Mouse (Mus musculus): Measurements from ENCODE around the gene Ptgdr2. TPM values are rescaled to one million over a fixed set of nuclear protein-coding genes. Genes with fewer than 3 reads are reported as not detected.

Ptgdr2 gene
- polyA plus RNA-seq, 1 experiment from 2014 or later, result not detected

DNA sequence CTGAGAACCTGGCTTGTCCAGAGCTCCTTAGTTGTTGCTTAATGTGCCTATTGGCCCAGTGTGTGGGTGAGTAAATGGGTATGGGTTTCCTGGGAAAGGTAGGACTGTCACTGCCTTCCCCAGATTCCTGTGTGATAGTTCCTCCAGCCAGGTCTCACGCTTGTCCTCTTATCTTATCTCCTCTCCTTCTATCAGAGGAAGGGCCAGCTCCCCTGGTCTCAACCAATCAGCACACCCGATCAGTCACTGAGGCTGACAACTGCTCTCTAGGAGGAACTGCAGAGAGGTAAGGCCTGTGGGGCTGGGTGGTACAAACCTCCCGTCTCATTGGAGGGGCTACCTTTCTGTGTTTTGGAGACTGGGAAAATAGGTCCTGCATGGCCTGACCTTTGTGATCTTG, 1.8 kb downstream of the Ptgdr2 start:
- no peak overlapping the region for H3K27ac ChIP-seq (ENCODE audit: low read depth, low read length)
- H3K9ac ChIP-seq (ENCODE audit: low read depth, low read length), result no peak overlapping the region
- no peak overlapping the region for H3K4me3 ChIP-seq (ENCODE audit: low read depth, low read length)
- TF ChIP-seq CTCF (IDR thresholded peaks at IDR 0.05; ENCODE audit: low read depth), result no peak
- ATAC-seq, result no peak
- H3K4me1 ChIP-seq (replicated peaks; ENCODE audit: control insufficient read depth, insufficient read depth, low read length), result no peaks in the 10 kb centered on the region; the same call in 1 of the 2 replicates
- no peak overlapping the region for H3K4me2 ChIP-seq (replicated peaks; ENCODE audit: low read depth)
- H3K9me3 ChIP-seq (ENCODE audit: control insufficient read depth), result no peaks in the 10 kb centered on the region
- 25% methylated on average over 3 of the region's 3 CpGs for WGBS
- H3K27me3 ChIP-seq (replicated peaks; ENCODE audit: control insufficient read depth, insufficient read depth, low read length), result no peaks in the 10 kb centered on the region
- peaks cover 22% of the 10 kb centered on the region for H3K36me3 ChIP-seq (ENCODE audit: control insufficient read depth, insufficient read depth)

DNA sequence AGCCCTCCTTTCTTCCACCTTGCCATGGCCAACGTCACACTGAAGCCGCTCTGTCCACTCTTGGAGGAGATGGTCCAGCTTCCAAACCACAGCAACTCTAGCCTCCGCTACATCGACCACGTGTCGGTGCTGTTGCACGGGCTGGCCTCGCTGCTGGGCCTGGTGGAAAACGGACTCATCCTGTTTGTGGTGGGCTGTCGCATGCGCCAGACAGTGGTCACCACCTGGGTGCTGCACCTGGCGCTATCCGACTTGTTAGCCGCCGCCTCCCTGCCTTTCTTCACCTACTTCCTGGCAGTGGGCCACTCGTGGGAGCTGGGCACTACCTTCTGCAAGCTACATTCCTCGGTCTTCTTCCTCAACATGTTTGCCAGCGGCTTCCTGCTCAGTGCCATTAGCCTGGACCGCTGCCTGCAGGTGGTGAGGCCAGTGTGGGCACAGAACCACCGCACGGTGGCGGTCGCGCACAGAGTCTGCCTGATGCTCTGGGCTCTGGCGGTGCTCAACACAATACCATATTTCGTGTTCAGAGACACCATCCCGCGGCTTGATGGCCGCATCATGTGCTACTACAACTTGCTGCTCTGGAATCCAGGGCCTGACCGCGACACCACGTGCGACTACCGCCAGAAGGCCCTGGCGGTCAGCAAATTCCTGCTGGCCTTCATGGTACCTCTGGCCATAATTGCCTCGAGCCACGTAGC, 3.3 kb downstream of the Ptgdr2 start:
- peak; percentile 85 for ATAC-seq
- Histone ChIP-seq H3K4me3 (ENCODE audit: low read depth, low read length) (peak overlapping the region; percentile 21), H3K4me1 (replicated peaks; ENCODE audit: control insufficient read depth, insufficient read depth, low read length) (no peaks in the 10 kb centered on the region; the same call in 1 of the 2 replicates), H3K36me3 (ENCODE audit: control insufficient read depth, insufficient read depth) (peaks cover 36% of the 10 kb centered on the region), H3K27ac (ENCODE audit: low read depth, low read length) (no peak overlapping the region), H3K9me3 (ENCODE audit: control insufficient read depth) (no peaks in the 10 kb centered on the region), H3K4me2 (replicated peaks; ENCODE audit: low read depth) (peak overlapping the region; percentile 57), H3K9ac (ENCODE audit: low read depth, low read length) (no peak overlapping the region), H3K27me3 (replicated peaks; ENCODE audit: control insufficient read depth, insufficient read depth, low read length) (no peaks in the 10 kb centered on the region)
- WGBS, result 24% methylated on average over 37 of the region's 37 CpGs
- peak; percentile 92 for TF ChIP-seq CTCF (IDR thresholded peaks at IDR 0.05; ENCODE audit: low read depth)

DNA sequence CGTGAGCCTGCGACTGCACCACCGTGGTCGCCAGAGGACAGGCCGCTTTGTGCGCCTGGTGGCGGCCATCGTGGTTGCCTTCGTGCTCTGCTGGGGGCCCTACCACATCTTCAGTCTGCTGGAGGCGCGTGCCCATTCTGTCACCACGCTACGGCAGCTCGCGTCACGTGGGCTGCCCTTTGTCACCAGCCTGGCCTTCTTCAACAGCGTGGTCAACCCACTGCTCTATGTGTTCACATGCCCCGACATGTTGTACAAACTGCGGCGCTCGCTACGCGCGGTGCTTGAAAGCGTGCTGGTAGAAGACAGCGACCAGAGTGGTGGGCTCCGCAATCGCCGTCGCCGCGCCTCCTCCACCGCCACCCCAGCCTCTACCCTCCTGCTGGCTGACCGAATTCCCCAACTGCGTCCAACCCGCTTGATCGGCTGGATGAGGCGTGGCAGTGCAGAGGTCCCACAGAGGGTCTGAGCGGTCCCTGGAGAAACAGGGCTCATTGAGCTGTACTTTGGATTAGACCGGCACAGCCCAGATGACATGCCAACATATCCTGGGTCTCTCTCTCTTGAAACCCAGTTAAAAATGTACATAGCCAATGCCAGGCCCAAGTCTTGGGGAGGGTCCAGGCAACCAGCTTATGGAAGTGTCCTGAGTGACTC, 4.0 kb downstream of the Ptgdr2 start:
- Histone ChIP-seq H3K4me3 (ENCODE audit: low read depth, low read length) (peak overlapping the region; percentile 21), H3K27ac (ENCODE audit: low read depth, low read length) (no peak overlapping the region), H3K4me1 (replicated peaks; ENCODE audit: control insufficient read depth, insufficient read depth, low read length) (no peaks in the 10 kb centered on the region; the same call in 1 of the 2 replicates), H3K9ac (ENCODE audit: low read depth, low read length) (no peak overlapping the region), H3K9me3 (ENCODE audit: control insufficient read depth) (no peaks in the 10 kb centered on the region), H3K27me3 (replicated peaks; ENCODE audit: control insufficient read depth, insufficient read depth, low read length) (no peaks in the 10 kb centered on the region), H3K36me3 (ENCODE audit: control insufficient read depth, insufficient read depth) (peaks cover 40% of the 10 kb centered on the region), H3K4me2 (replicated peaks; ENCODE audit: low read depth) (peak overlapping the region; percentile 57)
- no peak for TF ChIP-seq CTCF (IDR thresholded peaks at IDR 0.05; ENCODE audit: low read depth)
- 10% methylated on average over 40 of the region's 40 CpGs for WGBS
- ATAC-seq, result peak; percentile 55

DNA sequence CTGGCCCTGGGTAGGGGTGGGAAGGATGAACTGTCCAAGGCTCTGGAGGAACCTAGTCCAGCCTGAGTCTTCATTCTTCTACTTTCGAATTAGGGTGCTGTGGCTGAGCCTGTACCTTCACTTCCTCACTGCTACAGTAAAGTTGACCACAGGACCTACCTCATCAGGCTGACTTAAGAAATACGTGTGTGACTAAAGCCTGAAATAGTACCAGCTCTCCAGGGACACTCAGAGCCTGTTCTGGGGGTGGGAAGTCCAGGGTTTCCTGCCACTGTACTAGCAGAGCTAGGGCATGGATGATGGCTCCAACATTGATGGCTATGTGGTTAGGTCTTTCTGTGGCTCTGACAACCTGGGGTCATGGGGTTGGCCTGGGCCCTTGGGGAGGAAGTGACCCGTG, 7.0 kb downstream of the Ptgdr2 start:
- H3K9me3 ChIP-seq (ENCODE audit: control insufficient read depth), result no peaks in the 10 kb centered on the region
- no peaks in the 10 kb centered on the region for H3K27me3 ChIP-seq (replicated peaks; ENCODE audit: control insufficient read depth, insufficient read depth, low read length)
- peaks cover 40% of the 10 kb centered on the region for H3K36me3 ChIP-seq (ENCODE audit: control insufficient read depth, insufficient read depth)
- no peak overlapping the region for H3K4me3 ChIP-seq (ENCODE audit: low read depth, low read length)
- no peak for TF ChIP-seq CTCF (IDR thresholded peaks at IDR 0.05; ENCODE audit: low read depth)
- no peak overlapping the region for H3K4me2 ChIP-seq (replicated peaks; ENCODE audit: low read depth)
- H3K4me1 ChIP-seq (replicated peaks; ENCODE audit: control insufficient read depth, insufficient read depth, low read length), result peaks cover 5% of the 10 kb centered on the region; the same call in 1 of the 2 replicates
- 83% methylated on average over 3 of the region's 3 CpGs for WGBS
- ATAC-seq, result no peak
- H3K9ac ChIP-seq (ENCODE audit: low read depth, low read length), result no peak overlapping the region
- no peak overlapping the region for H3K27ac ChIP-seq (ENCODE audit: low read depth, low read length)

DNA sequence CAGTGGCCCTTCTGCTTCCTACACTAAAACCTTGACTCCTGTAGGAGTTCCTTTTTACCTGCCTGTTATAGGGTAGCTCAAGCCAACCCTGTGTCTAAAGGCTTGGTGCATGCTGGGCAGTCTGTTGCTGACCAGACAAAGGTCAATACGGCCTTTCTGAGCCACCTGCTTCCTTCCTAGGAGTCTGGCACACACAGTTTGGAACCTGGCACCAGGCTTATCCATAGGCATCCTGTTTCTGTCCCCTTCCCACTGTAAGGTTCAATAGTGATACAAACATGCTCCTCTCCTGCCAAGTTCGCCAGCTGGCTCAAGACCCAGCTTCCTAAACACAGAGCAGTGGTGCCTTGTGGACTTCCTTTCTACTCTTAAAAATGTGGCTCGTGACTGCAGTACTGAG, 9.5 kb downstream of the Ptgdr2 start:
- Histone ChIP-seq H3K4me3 (ENCODE audit: low read depth, low read length) (no peak overlapping the region), H3K27ac (ENCODE audit: low read depth, low read length) (no peak overlapping the region; the same call in 1 of the 2 replicates), H3K36me3 (ENCODE audit: control insufficient read depth, insufficient read depth) (peaks cover 40% of the 10 kb centered on the region), H3K9me3 (ENCODE audit: control insufficient read depth) (no peaks in the 10 kb centered on the region), H3K27me3 (replicated peaks; ENCODE audit: control insufficient read depth, insufficient read depth, low read length) (no peaks in the 10 kb centered on the region), H3K4me2 (replicated peaks; ENCODE audit: low read depth) (peak overlapping the region; percentile 87; the same call in 1 of the 2 replicates), H3K4me1 (replicated peaks; ENCODE audit: control insufficient read depth, insufficient read depth, low read length) (0 out of 2 replicates have a peak, but pooled peaks cover 8% of the 10 kb centered on the region), H3K9ac (ENCODE audit: low read depth, low read length) (no peak overlapping the region)
- 75% methylated on average over 3 of the region's 3 CpGs for WGBS
- TF ChIP-seq CTCF (IDR thresholded peaks at IDR 0.05; ENCODE audit: low read depth), result no peak
- no peak for ATAC-seq

DNA sequence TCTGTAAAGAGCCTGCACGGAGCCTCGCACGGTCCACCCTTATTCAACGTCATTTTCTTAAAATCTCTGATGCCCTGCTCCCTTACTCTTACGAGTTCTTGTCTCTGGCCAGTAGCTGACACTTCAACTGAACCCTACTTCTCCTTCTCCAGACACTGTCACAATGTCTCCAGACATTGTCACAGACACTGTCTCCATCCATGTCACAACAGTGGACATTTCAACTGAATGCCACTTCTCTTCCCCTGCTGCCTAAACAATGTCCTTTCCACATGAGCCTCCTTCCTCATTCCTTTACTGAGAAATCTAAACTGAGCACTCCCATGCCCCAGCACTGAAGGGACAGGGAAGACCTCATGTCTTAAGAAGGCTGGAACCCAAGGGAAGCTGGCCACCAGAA, 10.3 kb downstream of the Ptgdr2 start:
- ATAC-seq, result no peak
- Histone ChIP-seq H3K9ac (ENCODE audit: low read depth, low read length) (peak overlapping the region; percentile 84), H3K4me3 (ENCODE audit: low read depth, low read length) (peak overlapping the region; percentile 73), H3K27me3 (replicated peaks; ENCODE audit: control insufficient read depth, insufficient read depth, low read length) (no peaks in the 10 kb centered on the region), H3K4me2 (replicated peaks; ENCODE audit: low read depth) (peak overlapping the region; percentile 87), H3K4me1 (replicated peaks; ENCODE audit: control insufficient read depth, insufficient read depth, low read length) (0 out of 2 replicates have a peak, but pooled peaks cover 8% of the 10 kb centered on the region), H3K36me3 (ENCODE audit: control insufficient read depth, insufficient read depth) (peaks cover 33% of the 10 kb centered on the region), H3K27ac (ENCODE audit: low read depth, low read length) (no peak overlapping the region), H3K9me3 (ENCODE audit: control insufficient read depth) (no peaks in the 10 kb centered on the region)
- WGBS, result 77% methylated on average over 5 of the region's 5 CpGs
- no peak for TF ChIP-seq CTCF (IDR thresholded peaks at IDR 0.05; ENCODE audit: low read depth)
